Mouse (Mus musculus) urinary bladder, adult 18-20 months (tissue): ENCODE results near the gene Pax8.

ENCODE experiments used
- DNase-seq, 2 experiments: peaks; one replicate each; pipeline ENCODE4 v3.0.0; 2022; ENCODE audit warnings: low spot score in 2 of 2, mixed read lengths in 2 of 2

Gene Pax8

GRCm38 (mm10) chr2:24475420-24475819 is at the start of gene Pax8:
Gene Pax8 (minus strand): TSS chr2:24475599.
- DNase-seq, result no peak

DNA sequence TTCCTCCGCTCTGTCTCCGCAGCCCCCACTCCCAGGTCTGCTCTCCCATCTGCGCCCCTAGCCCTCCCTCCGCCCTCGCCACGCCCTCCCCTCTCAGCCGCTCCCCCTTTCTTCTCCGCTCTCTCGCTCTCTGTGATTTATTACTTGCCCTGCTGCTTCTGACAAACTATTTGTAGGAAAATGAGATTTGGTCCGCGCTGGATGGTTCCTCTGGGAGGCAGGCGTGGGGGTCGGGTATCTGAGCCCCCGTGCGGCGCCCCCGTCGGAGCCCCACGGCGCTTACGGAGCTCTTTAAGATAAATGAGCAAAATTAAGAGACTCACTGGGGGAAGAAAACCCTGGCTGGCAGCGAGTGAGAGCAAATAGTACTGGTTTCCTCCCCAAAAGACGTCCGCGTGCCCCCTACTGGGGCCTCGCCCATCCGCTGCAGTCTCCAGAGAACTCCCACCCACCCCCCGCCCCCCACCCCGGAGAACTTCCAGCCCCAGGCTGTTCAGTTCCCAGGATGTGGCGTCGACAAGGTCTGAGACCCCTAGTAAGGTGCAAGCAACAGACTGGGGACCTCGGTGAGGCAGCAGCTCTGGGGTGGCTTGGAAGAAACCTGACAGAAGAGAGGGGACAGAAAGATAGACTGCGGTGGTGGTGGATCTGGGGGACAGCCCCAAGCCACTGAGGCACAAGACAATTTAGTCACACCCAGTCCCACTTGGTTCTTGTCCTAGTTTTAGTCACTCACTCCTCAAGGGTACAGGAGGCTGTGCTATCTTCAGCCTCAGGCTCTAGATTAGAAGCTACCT is 46.2 kb upstream of the Pax8 start:
- DNase-seq, result no peak

DNA sequence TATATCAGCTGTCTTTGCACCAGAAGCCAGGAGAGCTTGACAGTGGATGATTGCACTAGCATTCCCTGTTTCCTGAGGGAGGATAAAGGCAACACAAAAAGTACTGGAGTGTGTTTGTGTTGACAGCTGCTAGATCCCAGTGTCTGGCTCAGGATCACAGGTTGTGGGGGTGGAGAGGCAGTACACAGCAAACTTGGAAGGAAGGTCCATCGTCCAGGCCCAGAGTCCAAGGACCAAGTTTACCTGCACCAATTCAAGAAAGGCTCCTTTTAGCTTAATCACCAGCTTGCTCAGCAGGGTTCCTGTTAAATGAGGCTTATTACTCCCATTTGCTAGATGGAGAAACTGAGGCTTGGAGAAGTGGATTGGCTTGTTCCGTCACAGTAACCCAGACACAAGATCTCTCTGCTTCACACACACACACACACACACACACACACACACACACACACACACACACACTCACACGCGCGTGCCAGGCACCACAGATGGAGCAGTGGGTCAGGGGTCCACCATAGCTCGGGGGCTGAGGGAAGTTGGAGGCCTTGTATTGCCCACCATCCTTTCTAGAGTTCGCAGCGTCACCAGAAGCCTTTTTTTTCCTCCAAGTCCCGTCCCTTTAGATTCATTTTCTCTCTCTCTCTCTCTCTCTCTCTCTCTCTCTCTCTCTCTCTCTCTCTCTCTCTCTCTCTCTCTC is 45.3 kb upstream of the Pax8 start:
- no peak for DNase-seq

DNA sequence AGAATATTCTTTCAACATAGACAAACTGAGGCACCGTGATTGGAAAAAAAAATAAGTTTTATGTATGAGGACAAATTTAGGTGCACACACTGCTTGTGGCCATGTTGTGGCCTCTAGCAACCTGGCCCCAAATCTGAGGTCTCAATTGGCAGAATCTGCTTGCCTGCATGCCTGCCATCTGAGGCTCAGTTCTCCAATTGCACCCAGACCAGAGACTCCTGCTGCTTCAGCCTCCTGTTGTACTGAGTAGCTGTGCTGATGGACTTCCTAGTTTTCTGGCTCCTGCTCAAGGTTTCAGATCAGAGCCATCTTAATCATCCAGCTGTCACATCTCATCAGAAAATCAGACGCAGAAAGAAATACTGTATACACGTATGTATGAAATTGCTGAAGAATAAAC is 41.5 kb upstream of the Pax8 start:
- DNase-seq, result no peak

- no peak for DNase-seq
Measured at GRCm38 (mm10) chr2:24507359-24507758, 32.0 kb upstream of the Pax8 start.

DNA sequence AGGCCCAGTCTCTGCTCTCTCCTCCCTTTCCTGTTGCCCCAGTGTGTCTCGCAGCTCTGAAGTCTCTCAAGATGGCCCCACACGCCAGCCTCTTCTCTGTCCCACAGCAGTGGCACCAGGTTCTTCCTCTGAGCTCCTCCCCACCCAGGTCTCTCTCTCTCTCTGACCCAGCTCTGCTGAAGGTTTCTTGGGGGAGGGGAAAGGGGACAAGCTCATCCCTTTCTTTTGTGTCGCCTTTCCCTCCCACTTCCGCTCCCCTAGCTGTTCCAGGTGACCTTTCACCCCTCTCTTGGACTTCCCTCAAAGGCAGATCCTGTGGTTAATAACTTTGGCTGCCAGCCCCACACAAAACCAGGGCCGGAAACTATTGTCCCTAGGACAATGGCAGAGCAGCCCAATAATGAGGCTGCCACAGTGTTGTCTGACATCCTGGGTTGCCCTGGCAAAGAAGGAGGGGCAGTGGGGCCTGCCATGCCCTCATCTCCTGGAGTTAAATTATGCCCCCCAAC is 27.6 kb upstream of the Pax8 start:
- DNase-seq, result no peak

GRCm38 (mm10) chr2:24500921-24501320 is 25.5 kb upstream of the Pax8 start:
- no peak for DNase-seq

- no peak for DNase-seq
Measured at GRCm38 (mm10) chr2:24490564-24490963, 15.2 kb upstream of the Pax8 start.

DNA sequence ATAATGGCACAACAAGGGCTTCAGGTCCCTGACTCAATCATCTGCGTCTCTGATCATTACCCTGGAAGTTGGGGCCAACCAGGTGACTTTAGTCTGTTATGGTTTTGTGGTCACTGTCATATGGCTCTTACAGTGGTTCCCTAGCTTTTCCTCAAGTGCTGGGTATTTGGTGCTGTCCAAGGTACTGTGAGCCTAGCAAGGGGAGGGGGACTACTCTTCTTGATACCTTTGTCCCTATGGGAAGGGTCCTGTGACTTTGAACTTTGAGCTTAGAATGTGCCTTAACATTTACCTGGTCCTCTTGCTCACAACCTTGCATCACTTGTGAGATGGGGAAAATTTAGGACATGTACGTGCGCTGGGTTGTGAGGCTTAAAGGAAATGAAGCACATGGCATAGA is 13.3 kb upstream of the Pax8 start:
- no peak for DNase-seq

DNA sequence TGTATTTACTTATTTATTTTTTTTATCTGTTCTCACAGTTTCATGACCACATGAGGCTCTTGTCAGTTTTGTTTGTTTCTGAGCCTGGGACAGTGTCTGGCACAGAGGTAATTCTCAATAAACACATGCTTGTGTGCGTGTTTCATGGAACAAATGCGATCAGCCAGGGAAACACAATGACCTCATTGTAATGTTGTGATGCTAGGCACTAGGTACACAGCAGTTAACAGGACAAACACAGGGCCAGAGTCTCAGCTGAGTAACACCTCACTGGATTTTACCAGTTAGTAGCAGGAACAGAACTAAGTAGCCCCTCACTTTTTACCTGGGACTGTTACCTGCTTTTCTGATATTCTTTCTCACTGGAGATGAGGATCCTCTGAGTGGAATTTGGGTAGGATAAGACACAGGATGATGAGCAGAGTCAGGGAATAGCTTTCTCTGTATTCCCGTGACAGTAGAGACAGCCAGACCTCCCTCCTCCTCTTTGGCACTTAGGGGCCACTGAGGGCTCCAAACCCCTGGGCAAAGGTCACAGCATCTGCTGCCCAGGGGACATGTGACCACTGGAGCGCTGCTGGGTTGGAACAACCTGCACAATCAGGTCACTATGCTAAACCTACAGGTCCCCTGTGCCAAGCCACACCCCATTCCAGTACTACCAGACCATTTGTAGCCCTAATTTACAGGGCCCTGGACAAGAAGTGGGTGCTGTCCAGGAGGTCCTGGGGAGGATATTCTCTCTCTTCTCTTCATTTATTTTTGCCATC is 11.8 kb upstream of the Pax8 start:
- no peak for DNase-seq

DNA sequence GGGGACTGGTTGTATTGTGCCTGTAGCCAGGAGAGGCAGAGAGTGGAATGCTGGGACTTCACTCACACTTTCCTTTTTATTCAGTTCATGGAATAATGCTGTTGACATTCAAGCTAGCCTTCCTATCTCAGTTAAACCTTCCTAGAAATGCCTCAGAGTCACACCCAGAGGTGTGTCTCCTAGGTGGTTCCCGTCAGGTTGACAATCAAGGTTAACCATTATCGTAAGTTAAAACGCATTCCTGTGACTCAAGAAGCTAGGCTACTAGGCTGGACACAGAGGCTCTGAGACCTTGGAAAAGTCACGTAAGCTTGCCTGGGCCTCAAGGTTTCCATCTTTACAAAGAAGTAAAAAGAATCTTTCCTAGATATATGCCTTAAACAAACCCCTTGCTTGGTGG is 10.0 kb upstream of the Pax8 start:
- DNase-seq, result no peak

DNA sequence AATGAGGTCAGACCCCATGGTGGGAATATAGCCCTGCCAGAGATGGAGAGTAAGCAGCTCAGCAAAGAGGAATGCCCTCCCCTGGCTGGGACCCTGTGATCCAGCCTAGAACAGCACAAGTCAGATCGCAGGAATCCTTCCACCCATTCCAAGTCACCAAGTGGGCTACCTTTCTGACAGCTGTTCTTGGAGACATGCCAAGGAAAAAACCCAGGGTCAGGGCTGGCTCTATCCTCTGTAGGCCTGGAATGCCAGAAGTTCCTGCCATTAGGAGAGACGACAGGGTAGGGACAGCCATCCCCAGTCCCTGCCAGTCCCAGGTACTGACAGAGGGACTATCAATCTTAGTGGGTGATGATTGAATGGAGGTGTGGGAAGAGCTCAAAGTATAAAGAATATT is 4.5 kb upstream of the Pax8 start:
- DNase-seq, result no peak

DNA sequence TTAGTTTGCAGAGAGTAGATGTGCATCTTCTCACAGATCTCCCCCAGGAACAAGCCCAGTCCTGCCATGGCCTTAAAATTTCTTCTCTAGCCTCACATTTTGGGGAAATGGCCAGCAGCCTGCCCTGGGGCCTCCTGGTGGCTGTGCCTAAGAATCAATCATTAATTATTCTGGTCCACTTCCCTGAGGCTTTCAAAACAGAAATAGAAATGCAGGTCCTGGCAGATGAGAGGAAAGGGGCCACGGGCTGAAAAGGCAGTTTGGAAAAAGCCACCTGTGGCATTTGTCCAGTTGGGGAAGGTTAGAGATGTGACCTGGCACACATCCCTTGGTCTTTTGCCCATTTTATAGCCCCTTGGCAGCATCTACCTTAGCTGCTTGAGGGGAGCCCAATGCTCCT is 3.8 kb upstream of the Pax8 start:
- DNase-seq, result no peak

GRCm38 (mm10) chr2:24478611-24479010 is 3.2 kb upstream of the Pax8 start:
- no peak for DNase-seq

DNA sequence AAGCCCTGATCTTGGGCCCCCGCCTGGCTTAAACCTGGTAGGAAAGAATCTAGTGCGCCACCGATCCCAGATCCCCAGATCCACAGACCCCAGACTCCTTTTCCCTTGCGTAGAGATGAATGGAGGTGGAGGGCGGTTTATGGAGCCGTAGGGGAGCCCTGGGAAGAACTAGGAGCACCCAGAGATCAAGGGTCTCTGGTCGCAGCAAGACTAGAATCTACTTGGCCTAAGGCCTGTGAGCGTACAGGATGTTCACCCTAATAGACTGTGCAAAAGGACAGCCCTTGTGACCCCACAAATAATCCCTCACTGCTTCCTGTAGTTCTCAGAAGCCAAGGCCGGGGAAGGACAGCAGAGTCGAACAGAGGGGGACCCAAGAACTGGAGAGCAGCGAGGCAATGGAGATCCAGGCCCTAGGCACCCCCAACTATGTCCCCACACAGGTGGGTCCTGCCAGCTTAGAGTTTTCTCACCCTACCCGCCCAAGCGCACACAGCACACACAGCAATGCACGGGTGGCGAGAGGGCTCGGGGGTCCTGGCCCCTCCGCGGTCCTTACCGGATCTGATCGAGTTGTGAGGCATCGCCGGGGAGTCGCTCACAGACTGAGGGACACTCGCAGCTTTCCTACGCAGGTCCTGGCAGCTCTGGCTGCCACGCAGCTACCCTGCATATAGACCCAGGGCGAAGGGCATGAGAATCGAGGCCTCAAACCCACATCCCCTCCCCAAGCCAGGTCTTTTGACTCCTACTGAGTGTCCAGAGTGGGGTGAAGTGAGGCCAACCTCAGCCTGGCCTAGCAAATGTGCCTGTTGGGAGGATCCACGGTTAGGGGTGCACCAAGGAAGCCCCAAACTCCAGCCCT is 653 bp downstream of the Pax8 start:
- no peak for DNase-seq

DNA sequence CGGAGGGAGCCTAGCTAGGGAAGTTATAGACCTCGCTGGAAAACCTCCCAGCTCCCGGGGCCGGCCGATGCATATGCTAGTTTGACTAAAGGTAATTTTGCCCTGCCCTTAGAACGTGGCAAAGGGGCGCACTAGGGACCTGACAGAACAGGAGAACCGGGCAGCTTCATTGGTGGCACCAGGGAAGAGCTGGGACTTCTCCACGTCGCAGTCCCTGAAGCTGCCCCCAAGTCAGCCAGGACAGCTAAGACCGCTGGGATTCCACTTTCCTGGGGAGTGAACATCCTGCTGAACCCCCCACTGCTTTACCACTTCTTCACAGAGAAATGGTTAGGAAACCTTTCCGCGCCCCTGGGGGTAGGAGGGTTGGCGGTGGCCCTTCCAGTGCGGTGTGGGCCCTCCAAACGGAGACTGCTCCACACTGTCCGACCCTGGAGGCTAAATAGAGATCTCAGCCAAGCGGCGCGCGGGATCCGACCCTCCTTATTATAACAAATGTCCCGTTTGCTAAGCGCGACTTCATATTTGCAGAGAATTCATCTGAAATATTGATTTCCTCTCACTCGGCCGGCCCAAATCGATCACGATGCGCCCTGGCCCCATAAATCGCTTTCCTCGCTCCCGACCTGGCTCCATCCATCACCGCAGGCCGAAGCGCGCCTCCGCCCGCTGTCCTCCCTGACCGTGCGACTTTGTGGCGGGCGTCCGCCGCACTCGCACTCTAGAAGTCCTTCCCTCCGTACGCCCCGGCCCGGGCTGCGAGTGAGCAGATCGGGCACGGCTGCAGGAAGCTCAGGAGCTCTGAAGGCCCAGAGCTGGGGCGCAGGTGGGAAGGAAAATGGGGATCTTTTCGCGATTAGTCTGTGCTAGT is 1.5 kb downstream of the Pax8 start:
- DNase-seq, result no peak

DNA sequence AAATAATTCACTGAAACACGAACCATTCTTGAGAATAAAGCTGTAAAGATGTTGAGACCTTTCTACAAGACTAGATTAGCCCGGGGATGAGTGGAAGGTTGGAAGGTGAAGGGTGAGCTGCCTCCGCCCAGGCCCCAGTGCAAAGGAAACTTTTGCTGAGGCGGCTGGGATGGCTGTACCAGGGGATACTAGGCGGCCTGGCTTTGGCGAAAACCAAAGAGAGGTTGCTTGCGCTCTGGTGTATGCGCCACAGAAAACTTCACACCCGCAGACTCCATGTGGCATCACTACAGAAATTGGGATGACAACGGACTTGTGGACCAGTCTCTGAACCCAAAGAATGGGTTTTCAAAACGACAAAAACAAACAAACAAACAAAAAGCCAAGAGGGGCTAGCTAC is 2.7 kb downstream of the Pax8 start:
- no peak for DNase-seq

DNA sequence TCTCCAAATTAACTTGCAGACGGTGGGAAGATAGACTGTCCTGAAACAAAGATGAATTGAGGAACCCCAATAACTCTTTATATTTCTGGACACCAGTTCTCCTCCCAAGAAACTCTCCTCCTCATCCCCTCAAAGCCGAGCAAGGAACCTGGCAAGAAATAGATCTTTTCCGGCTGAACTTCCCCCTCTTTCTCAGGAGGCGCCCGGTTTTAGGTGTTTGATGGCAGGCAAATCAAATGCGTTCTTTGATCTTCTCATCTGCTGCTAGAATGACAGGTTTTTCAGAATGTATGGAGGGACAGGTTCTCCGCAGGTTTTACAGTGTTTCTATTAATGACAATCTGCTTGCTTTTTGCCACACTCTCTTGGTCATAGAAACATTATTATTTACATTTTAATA is 3.3 kb downstream of the Pax8 start:
- no peak for DNase-seq

DNA sequence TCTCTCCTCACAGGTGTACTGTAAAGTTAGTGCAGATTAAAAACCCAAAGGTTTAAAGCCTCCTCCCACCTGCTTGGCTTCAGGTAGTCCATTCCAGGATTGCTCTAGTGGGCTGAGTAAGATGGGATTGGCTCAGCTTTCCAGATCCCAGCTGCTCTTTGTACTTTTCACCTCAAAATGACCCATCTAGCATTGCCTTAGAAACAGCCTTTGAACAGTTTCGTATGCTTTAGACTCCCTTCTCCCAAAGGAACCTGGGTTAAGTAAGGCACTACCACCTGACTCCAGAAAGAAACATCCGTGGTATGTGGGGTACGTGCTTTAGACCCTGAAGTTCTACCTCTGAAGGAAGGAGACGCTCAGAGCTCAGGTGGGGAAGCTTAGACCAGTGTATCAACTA is 6.3 kb downstream of the Pax8 start:
- no peak for DNase-seq

DNA sequence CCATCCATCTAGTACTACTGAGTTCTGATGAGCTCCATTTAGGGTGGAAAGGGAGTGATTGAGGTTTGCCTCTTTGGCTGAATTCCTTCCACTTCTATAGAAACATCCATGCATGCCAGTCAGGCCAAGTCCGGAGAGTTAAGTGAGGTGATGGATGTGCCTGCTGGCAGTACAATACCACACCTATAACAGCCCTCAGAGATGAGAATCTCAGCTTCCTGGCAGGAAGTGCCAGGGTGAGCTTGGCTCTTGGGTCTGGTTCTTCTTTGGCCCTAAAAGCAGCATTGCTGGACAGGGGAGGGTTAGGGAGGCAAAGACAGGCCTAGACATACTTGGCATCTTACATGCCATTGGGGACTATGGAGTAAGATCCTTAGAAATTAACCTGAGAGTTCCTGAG is 7.0 kb downstream of the Pax8 start:
- no peak for DNase-seq

DNA sequence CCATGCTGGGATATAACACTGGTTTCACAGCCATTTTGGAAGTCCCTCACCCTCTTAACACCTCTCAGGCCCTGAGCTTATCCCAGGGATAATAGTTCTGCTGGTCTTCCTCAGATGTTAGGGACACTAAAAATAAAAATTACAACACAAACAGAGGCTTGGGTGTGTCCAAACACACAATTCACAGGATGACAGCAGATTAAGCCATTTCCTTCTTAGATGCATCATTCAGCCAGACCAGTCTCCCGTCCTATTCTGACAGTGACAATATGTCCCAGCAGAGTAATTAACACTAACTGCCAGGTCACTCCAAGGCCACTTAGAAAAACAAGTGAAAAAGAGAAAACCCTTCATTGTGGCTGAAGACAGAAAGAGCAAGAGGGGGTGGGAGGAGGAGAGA is 8.2 kb downstream of the Pax8 start:
- no peak for DNase-seq
